Mouse (Mus musculus) retina, adult 2 months (tissue): ENCODE data around the gene Ablim1.

Source experiments
- DNase-seq: peaks from one replicate; pipeline ENCODE4 v3.0.0-alpha.2; 2012; ENCODE audit warnings: low read depth, low spot score

Ablim1 gene

DNA sequence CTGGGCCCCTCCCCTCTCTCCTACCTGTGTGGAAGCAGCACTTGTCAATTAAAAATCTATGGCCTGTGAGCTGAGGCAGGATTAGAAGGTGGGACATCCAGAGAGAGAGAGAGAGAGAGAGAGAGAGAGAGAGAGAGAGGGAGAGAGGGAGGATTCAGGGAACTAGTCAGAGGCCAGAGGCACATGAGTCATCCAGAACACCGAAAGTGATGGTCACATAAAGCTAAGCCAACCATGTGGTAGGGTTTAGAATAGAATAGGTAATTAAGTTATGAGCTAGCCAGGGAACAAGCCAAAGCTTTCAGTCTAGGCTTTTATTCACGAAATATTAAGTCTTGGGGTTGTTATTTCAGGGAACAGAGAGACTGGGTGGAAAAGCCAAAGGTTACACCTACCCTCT lies 10.1 kb downstream of the Ablim1 start:
- no peak for DNase-seq

DNA sequence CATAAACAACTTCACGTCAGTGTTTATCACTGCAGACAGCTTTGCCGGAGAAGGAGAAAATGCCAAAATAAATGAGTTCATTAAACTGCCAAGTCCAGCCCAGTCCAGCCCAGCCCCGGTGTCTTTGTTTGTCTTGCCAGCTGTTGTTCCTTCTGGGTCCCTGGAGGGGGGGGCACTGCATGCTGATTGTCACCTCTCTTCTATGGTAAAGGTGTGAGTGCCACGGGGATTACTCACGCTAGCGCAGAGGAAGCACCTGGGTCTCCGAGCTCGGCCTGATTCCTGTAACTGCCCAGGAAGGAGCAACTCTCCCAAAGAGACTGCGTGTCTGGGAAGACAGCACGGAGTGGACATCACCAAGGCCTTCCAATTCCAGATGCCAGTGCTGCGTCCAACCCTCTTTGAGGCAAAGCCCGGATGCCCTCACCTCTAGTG lies 12.7 kb downstream of the Ablim1 start:
- DNase-seq, result no peak

DNA sequence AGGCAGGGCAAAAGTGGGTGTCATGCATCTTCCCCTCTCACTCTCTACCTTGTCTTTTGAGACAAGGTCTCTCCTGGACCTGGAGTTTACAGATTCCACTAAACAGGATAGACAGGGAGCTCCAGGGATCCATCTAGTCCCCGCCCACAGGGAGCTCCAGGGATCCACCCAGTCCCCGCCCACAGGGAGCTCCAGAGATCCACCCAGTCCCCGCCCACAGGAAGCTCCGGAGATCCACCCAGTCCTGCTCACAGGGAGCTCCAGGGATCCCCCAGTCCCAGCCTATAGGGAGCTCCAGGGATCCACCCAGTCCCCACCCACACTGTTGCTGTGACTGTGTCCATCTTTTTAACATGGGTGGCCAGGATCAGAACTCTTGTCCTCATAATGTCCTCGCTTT lies 16.7 kb downstream of the Ablim1 start:
- DNase-seq, result no peak

DNA sequence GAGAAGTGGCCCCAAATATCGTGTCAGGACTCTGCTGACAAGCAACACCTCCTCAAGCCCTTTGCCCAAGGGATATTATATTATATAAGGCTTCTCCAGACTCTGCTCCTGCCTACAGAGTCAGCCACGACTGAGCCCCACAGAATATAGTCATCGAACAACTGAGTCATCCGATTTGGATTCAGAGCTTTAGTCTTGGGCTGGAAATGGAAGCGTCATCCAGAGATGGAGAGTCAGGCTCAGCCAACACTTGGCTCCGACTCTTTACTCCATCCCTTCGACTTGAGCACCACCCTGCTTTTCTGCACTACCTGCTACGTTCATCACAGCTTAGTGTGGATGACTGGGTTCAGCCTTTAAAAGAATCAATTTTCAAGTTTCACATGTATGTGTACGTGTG lies 17.3 kb downstream of the Ablim1 start:
- DNase-seq, result no peak

DNA sequence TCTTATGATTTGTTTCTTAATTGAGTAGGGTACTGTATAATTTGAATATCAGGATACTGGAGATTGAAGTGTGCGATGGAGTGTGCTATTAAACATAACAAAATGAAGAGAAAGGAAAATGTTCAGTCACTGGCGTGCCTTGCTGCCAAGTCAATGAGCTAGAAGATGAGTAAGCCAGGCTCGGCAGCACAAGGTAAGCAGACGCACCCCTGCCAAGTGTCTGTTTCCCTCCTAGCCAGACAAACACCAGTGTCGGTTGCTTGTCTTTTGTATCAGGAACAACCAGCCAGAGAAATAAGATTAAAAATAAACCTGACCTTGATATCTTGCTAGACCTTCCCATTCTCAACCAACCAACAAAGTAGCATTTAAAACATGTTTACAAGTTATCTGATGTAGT lies 18.2 kb downstream of the Ablim1 start:
- DNase-seq, result no peak

DNA sequence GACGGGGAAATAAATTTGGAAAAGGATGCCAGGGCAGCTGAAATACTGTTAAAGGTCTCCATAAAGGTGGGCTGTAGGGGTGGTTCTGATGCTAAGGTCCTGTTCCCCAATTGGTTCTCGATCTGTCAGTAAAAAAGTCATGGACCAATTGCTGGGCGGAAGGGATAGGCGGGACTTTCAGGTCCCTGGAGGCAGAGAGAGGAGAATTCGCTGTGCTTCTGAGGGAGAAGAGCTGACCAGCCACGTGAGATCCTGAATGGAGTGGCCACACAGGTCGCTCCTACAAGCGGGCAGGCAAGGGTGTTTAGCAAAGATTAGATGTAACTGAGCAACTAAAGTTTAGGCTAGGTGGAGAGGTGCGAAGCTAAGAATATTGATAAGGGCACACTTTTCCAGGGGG lies 19.2 kb downstream of the Ablim1 start:
- no peak for DNase-seq

DNA sequence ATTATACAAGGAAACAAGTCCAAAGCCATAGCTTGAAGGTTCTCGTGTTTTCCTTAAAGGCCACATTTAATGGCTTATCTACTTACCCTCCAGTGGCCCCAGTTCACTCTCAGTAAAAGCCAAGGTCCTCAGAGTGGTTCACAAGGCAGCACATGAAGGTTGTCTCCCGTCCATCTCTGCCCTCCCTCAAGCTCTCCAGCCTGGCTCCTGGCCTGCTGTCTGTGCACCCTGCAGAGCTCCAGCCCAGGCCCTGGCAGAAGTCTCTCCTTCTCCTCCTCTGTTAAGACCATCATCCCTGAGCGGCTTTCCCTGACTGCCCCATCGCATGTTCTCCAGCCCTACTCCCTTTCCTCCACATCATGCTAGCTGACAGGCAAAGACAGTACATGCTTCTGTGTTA lies 20.4 kb downstream of the Ablim1 start:
- no peak for DNase-seq

DNA sequence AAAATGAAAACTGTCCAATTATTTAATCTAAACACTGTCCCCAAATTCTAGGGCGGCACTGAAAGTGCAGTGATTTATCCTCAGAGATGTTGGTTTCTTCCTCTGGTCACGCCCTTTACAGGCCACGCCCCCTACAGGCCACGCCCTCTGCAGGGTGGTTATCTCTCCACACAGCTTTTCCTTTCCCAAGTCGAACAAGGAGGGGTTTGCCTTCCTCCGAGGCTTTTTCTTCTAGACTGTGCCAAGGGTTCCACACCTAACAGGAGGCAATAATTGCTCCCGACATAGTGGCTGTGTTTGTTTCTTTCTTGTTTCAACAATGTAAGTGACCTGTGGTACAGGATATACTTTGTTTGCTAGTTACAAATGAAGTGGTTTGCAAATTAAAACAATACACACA lies 21.0 kb downstream of the Ablim1 start:
- DNase-seq, result no peak

DNA sequence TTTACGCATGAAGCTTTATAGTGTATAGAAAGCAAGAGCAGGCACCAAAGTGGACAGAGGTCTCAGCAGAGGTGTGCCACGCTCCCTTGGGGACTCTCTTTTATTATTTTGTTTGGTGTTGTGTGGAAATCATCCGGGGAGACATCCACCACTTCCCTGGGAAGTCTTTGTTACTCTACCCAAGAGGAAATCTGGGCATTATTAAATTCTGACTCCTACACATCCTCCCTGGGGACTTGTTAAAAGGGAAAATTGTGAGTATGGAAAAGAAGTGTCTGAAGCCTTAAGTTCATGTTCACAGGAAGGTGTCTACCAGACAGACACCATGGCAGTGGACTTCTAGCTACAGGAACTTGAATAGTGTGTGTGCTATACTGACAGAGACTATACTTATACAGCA lies 31.4 kb downstream of the Ablim1 start:
- no peak for DNase-seq

DNA sequence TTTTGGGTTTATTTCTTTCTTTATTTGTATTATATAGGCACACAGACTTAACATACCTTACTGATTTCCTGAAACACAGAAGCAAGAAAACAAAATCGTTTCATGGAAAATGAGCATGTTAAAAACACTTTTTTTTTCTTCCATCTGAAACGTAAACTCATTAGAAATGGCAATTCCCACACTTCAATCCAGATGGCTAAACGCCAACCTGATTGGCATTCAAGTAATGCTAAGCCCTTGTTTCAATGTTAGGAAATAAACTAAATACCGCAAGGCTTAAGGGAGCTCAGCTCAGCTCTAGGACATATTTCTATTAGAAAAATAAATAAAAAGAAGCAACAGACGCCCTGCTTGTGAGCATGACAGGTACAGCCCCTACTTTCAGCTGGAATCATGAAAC lies 32.1 kb downstream of the Ablim1 start:
- DNase-seq, result no peak

DNA sequence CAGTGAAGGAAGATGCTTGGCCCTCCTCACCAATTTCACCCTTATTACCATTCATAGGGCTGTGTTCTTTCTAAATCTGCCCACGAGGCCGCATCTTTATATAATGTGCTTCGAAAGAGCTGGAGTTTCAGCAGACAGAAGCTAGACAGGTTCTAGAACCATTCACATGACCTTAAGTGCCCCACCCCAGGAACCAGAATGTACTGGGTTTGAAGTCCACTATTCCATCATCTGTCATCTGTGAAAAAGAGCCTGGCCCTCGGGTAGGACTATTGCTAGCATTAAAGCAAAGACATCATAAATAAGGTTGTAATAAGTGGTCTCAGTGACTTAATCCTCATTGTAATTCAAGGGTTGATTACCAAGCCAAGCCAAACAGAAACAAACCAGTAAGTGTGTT lies 35.1 kb downstream of the Ablim1 start:
- no peak for DNase-seq

DNA sequence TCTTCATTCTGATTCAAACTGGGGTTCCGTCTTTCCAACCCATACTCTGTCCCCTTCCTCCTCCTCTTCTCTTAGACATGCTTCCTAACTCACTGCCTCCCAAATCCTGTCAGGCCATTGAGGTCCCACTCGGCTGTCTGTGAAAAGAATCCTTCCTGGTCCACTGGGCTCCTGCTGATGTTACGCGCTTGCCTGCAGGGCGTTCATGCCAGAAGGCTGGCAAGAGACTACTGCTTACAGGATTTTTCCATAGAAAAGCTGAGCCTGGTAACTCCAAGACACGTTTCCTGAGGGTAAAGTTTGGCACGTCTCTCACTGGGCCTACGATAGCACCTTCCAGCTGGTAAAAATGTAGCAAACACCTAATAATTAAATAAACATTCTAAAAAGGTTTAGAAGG lies 36.5 kb downstream of the Ablim1 start:
- no peak for DNase-seq

DNA sequence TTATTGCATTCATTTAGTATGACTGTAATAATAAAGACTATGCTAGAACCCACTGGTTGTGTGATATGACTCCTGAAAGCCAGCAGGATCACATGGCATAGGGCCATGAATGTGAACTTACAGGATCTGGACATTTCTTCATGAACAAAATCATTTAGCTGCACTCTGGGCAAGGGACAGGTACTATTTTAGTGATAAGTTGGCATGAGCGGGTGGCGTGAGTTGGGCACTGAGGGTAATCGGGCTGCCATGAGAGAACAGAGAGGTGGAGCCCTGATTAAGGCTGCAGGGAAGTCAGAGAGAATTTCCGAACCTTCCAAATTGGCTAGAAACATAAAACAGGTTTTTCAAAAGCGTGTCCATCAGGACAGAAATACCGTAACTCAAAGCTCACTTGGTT lies 37.7 kb downstream of the Ablim1 start:
- no peak for DNase-seq

DNA sequence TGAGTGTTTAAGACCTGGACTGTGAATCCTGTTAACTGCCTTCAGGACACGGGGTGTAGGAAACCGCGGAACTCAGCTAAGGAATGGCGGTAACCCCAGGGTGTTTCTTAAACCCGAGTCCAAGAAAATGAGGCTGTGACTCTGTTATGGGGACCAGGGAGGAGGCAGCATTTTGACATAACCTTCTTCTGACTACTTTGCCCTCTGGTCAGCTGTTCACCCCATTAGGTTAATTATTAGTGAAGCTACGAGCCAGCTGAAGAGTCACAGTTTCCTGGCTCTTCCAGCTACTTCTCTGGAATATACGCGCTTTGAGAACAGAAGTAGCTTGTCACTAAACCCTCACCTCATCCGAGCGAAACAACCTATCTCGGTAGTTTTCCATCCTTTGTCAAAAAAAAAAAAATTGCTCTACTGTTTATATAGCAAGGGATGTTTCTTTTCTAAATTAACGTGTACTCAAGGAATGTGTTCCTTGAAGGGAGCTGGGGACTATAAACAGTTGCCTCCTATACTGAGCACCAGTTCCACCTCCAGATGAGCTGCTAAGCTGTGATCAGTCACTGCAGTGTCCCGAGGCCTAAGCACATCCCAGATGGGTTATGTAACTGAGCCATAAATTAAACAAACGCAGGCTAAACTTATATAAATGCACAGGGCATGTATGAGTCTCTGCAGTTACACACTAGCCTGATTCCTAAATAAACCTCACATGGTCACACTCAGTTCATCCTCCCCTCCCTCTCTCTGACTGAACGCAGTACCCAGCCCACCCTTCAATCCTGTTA lies 39.4 kb downstream of the Ablim1 start:
- no peak for DNase-seq

DNA sequence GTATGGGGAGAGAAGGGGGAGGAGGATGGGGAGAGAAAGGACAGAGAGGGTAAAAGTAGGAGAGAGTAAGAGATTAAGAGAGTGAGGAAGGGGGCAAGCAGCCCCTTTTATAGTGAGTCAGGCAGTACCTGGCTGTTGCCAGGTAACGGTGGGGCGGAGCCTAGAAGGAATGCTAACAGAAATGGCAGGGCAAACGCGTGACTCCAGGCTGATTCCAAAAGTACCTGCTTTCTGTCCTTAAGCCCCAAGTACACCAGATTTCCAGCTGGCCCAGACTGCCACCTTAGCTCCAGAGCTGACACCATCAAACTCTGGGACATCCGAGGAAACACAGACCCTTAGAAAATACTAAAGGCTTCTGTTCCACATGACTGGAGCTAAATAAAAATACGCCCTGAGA lies 40.0 kb downstream of the Ablim1 start:
- no peak for DNase-seq

DNA sequence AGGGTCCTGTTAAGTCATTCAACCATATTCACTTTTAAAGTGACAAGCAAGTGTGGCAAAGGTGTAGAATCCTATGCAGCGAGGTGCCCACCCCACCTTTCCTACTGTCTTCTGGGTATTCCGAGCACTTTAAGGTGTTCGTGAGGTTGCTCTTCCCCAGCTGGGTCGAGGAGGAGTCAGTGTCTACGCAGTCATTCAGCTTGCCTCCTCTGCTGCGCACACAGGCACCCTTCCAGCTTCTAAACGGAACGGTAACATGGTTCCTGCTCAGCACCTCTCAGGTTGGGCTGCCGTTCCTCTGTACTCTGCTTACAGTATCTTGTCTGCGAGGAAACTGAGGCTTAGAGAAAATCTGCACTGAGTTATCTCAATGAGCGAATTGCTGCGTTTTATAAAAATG lies 40.4 kb downstream of the Ablim1 start:
- DNase-seq, result no peak

DNA sequence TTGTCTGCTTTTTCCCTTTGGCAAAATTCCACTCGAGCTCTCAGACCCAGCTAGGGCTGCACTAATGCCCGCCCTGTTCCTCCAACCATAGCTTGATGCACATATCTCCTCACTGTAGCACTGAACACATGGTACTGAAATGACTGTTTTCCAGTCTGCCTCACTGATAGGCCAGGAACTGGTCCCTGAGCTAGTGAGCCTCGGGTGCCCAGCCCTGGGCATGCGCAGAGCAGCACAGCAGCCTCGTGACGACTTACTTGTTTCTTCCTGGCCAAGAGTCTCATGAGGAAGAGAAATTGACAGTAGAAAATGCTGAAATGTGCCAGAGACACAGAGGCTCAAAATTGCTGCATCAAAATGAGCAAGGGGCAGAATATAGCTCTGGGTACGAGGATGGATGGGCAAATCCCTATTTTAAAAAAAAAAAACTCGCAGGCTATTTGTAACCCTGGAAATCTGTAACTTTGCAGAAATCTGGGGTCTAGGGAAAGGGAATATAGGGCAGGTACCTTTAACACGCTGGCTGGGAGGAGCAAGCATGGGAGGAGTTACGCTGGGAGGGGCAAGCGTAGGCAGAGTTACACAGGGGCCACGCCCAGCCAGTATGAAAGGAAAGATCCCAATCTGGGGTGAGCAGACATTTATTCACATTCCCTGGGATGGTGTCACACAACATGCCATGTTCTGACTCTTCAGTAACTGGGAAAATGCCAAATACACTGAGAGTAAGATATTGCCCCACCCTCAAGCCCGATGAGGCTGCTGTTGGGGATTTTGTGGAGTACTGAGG lies 41.7 kb downstream of the Ablim1 start:
- no peak for DNase-seq

DNA sequence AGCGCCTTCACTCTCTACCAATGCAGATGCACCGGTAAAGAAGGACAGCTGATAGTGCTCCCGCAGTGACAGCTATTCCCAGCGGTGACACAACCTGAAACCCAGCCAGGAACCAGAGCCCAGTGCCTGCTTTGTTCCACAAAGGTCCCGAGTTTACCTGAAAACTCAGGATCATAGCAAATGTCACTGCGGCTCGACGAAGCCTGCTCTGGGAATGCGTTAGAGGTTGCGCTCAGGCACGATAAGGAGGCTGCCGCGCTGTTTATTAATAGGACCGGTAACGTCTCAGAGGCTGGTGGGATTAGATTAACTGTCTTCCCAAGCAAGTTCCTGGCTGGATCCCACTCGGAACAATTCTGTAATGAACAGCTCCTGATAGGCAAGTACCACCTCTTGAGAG lies 43.0 kb downstream of the Ablim1 start:
- DNase-seq, result no peak

DNA sequence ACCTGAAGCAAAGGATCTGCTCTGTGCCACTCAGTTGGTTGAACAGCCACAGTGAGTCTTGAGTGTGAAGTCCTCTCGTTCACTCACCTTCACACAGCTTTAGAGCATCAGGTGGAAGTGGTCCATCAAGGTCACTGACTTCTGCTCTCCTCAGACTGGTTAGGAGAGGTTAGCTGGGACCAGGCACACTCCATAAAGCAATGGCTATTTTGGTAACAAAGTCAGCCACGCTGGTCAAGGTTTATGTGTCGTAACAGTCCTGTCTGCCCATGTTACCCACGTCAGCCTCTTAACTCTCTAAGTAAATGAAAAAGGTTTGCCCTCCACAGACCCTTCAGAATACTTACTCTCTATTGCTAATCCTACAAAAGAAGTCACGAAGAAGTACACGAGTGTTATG lies 44.0 kb downstream of the Ablim1 start:
- DNase-seq, result no peak

DNA sequence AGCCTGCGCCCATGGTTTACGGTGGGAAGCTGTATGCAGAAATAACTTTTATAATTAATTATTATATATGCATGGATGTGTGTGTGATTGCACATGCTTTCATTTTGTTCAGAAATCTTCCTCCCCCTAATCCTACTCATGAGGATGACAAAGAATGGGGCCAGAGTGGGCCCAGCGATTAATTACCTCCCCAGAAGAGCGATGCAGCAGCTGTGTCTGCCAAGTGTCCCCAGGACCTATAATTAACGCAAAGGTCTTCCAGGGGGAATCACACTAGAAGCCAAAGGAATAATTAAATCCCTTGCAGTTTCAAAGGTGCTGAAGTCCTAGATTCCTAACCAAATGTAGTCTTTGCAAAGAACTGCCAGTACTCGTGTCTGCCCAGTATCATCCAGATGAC lies 44.9 kb downstream of the Ablim1 start:
- DNase-seq, result no peak

DNA sequence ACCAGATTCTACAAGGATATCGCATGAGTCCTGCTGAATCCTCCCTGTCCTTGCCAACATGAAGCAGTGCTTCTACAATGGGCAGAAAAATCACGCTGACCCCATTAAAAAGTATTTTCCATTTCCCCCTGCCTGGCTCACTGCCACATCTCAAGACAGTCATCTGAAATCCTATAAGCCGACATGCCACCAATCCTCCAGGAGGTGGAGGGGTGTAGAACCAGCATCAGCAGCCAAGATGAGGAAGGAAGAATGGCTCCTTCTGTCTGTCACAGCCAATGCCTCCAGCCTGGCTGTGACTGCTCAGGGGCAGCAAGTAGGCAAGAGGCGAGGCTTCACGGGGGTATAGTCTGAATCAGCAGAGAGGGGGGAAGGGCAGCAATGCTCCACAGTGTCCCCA lies 47.2 kb downstream of the Ablim1 start:
- no peak for DNase-seq

DNA sequence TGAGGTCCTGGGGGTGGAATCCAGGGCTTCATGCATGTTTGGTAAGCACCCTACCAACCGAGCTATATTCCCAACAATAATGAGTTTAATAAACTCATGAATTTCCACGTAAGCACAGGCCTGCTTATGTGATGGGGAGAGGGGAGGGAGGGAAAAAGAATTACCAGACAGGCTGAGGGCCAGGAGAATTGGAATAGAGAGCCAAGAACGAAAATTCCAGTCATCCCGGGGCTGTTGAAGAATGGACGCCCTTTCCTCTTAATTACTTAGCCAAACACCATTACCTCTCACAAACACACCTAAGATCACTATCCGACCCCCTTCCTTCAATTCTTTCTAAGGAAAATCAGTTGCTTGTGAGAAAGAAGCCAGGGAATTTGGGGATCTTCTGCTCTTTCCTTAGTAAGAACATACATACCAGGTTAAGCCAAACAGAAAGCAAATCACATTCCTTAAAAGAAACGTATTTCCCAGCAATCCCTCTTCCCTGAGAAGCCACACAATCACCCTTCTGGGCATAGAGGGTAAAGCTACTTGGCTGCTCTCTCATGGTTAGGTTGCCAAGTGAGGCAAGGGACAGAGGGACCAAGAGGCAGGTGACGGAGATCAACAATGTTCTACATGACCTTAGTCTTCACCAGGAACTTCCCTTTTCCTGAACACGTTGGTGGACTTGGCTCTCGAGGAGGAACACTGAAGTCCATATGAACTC lies 48.2 kb downstream of the Ablim1 start:
- no peak for DNase-seq
